ENCODE assay signal across 29 mouse cellular contexts in genomic region chr3:58311104-58311685, GRCm38 (mm10).
A peak's percentile ranks its signal among the peaks of the same experiment; 100 is the strongest.
DNase-seq lines count a peak whose midpoint lies in the region; TF ChIP-seq lines count a peak whose summit lies in the region.
"Had no signal": no experiment of that assay in that cellular context is flagged by ENCODE, and none has a peak within 500 bp of the region (broad histone marks: within the 10 kb centered on the region; RNA-seq: fewer than 3 reads in every experiment).

No protein-coding gene starts in this region.

- H3K27me3 ChIP-seq in kidney, adult 2 months (replicated peaks; ENCODE audit: control insufficient read depth, insufficient read depth, low read length): no peaks in the 10 kb centered on the region
- H3K27me3 ChIP-seq: embryonic facial prominence, embryonic 13.5 days; forebrain, embryonic 12.5 days; hindbrain, embryonic 13.5 days; neural tube, embryonic 15.5 days; stomach, embryonic 15.5 days had no signal

- 96% methylated on average over 5 of the region's 5 CpGs for WGBS in kidney, adult 2 months

- intact Hi-C loops in gastrocnemius, postnatal 36 days (cut with DNase I): no loop called here
- intact Hi-C loops in left cerebral cortex, postnatal 4 days (cut with DNase I): no loop called here

- no peak for TF ChIP-seq CTCF in kidney, adult 2 months (conservative IDR thresholded peaks at IDR 0.05; ENCODE audit: insufficient read depth, insufficient read length, low read depth, low read length)

- no peak for TF ChIP-seq POLR2A in kidney, adult 2 months (IDR thresholded peaks at IDR 0.05; ENCODE audit: low read depth, low read length)

- no peaks in the 10 kb centered on the region for H3K4me1 ChIP-seq in kidney, adult 2 months (ENCODE audit: control insufficient read depth, insufficient read depth, low read length)
- H3K4me1 ChIP-seq: forebrain, embryonic 12.5 days; hindbrain, embryonic 13.5 days; neural tube, embryonic 15.5 days had no signal

- peak; percentile 16 for DNase-seq in adrenal gland, adult 8-10 months
- DNase-seq in adrenal gland, postnatal 10 days: no peak
- peak; percentile 92 for DNase-seq in NIH3T3 (ENCODE audit: low read depth)
- DNase-seq in fibroblast of lung, adult 2 months (ENCODE audit: low read depth): peak; percentile 56
- DNase-seq in kidney, adult 2 months: no peak
- no peak for DNase-seq in gastrocnemius, postnatal 36 days
- no peak for DNase-seq in left cerebral cortex, postnatal 4 days
- DNase-seq: cerebellum, adult 11 months; cerebellum, adult 9-11 months; embryo, embryonic 11 days; forebrain, postnatal 0 days; gastrocnemius, postnatal 10 days; heart, postnatal 36 days; kidney, postnatal 14 days; layer of hippocampus, adult 9-11 months; liver; lung, adult 2 months; lung, postnatal 10 days; midbrain, embryonic 14.5 days; right cerebral cortex, postnatal 25 days; thymus, postnatal 14 days had no signal

- H3K4me3 ChIP-seq in kidney, adult 2 months (ENCODE audit: insufficient read depth, low read depth, low read length): no peak overlapping the region
- H3K4me3 ChIP-seq: embryonic facial prominence, embryonic 13.5 days; erythroblast, embryonic 14.5 days; forebrain, embryonic 12.5 days; hindbrain, embryonic 13.5 days; neural tube, embryonic 15.5 days; stomach, embryonic 15.5 days had no signal

- H3K36me3 ChIP-seq in kidney, adult 2 months (ENCODE audit: control insufficient read depth, insufficient read depth, low read length): no peaks in the 10 kb centered on the region
- H3K36me3 ChIP-seq: embryonic facial prominence, embryonic 13.5 days; forebrain, embryonic 12.5 days; hindbrain, embryonic 13.5 days; neural tube, embryonic 15.5 days; stomach, embryonic 15.5 days had no signal

- H3K27ac ChIP-seq in kidney, adult 2 months (ENCODE audit: insufficient read depth, low read depth, low read length): no peak overlapping the region
- H3K27ac ChIP-seq: embryonic facial prominence, embryonic 13.5 days; forebrain, embryonic 12.5 days; hindbrain, embryonic 13.5 days; liver, embryonic 14.5 days; macrophage; neural tube, embryonic 15.5 days; stomach, embryonic 15.5 days had no signal

Comparison
In these comparisons a context has a peak if more than half of its experiments do, and no peak if none do; other contexts are left out.
1. DNase-seq: peak in adrenal gland, adult 8-10 months (single experiment), NIH3T3 (single experiment) and fibroblast of lung, adult 2 months (single experiment); none in adrenal gland, postnatal 10 days (single experiment), kidney, adult 2 months (single experiment), gastrocnemius, postnatal 36 days (0 of 2) and left cerebral cortex, postnatal 4 days (single experiment).